Mouse (Mus musculus) small intestine, adult 2 months (tissue): ENCODE results near the gene Myom3.

Source experiments
- CTCF ChIP-seq: fragments of 200-500 bp; IDR thresholded peaks from 2 replicates; pipeline ENCODE4 v1.5.1; 2012; ENCODE audit warnings: low read depth, mild to moderate bottlenecking, control low read depth, inconsistent platforms, low read length, moderate library complexity, mixed read lengths; ENCODE audit not compliant: insufficient replicate concordance, insufficient read length; ENCODE audit errors: extremely low read depth
- POLR2A ChIP-seq: fragments of 200-500 bp; IDR thresholded peaks from 2 replicates; pipeline ENCODE4 v1.6.1; 2012; ENCODE audit warnings: low read depth, mild to moderate bottlenecking, control low read depth, inconsistent platforms, low read length, moderate library complexity

DNA sequence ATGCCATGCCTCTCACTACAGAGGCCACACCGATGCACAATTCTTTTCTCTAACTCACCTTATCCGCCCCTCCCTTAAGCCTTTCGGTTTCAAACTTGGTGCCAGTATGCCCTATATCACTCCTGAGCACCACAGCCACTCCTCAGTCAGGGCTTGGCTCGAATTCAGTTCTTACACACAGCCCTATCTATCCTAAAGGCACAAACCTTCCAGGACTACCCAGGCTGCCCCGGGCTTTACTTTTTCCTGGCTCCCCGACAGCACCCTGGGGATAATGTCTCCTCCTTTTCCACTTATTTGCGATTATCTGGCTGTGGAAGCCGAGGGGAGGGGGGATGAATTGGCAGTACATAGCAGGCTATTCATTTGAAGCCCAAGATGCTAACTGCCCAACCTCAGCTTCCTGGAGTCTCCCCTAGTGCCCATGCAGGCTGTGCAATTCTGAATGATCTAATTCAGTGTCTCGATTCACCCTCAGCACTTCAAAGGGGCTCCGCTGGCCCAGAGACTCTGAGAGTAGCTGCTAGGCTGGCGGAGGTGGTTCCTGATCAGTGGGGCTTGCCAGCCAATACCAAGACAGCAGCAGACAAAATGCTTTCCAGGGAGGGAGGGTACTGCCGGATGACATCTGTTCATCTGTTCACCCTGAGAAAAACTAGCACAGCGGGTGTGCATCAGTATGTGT, 91.0 kb downstream of the Myom3 start:
- TF ChIP-seq CTCF (no peak), POLR2A (no peak)
